Mouse (Mus musculus): ENCODE data around the gene Psg19.

Gene Psg19

GRCm38 (mm10) chr7:18746189-18746860 is 52.0 kb downstream of the Psg19 start:
- no peak for DNase-seq (ENCODE audit: low read depth, low spot score)

Measured in retina, postnatal 7 days (tissue).